Mouse (Mus musculus) left cerebral cortex, adult 9 months (tissue): ENCODE measurements around the gene Ap5m1.

Experiments used
- DNase-seq, 2 experiments: peaks; one replicate each; pipeline ENCODE4 v3.0.0; 2022; ENCODE audit warnings: low spot score in 2 of 2

Gene Ap5m1

GRCm38 (mm10) chr14:49127162-49127779, 61.4 kb downstream of the Ap5m1 start:
- DNase-seq: peak in 1 of 2 experiments; percentile 3

GRCm38 (mm10) chr14:49128544-49129263, 62.8 kb downstream of the Ap5m1 start:
- no peak for DNase-seq

- DNase-seq: no peak
Observed at GRCm38 (mm10) chr14:49132391-49132790, 66.5 kb downstream of the Ap5m1 start.

- no peak for DNase-seq
Observed at GRCm38 (mm10) chr14:49138171-49138570, 72.3 kb downstream of the Ap5m1 start.

- no peak for DNase-seq
Observed at GRCm38 (mm10) chr14:49140756-49141155, 74.9 kb downstream of the Ap5m1 start.
